Mouse (Mus musculus): ENCODE data around the gene Ppfia1. TPM values are rescaled to one million over a fixed set of nuclear protein-coding genes. Genes with fewer than 3 reads are reported as not detected.

Ppfia1 gene
- polyA plus RNA-seq, 1 experiment from 2014 or later: 27.6 TPM

DNA sequence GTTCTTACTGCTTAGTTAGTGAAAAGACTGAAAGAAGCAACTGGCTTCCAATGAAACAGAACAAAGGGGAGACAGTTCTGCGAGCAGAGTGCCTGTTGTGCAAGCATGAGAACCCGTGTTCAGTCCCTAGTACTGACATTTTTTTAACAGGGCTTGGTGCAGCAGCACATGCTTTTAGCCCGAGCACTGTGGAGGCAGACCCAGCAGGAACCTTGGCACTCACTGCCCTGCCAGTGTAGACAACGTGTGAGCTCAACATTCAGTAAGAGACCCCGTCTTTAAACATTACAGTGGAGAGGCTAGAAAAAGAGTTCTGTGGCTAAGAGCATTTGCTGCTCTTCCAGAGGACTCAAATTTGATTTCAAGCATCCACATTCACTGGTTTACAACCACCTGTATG lies 36.8 kb downstream of the Ppfia1 start:
- no peak overlapping the region for H3K4me2 ChIP-seq (ENCODE audit: low read length)
- H3K27ac ChIP-seq: no peak overlapping the region
- peaks cover 44% of the 10 kb centered on the region for H3K36me3 ChIP-seq (ENCODE audit: insufficient read depth, low read length)
- no peaks in the 10 kb centered on the region for H3K9me3 ChIP-seq (replicated peaks; ENCODE audit: low read length)
- no peak overlapping the region for H3K9ac ChIP-seq (ENCODE audit: low read depth, low read length)
- ATAC-seq (replicated peaks; ENCODE audit: low FRiP score, low read depth) (no peak), DNase-seq (ENCODE audit: low spot score) (no peak)
- H3K27me3 ChIP-seq (ENCODE audit: insufficient read depth, low read length): no peaks in the 10 kb centered on the region
- H3K4me1 ChIP-seq (replicated peaks; ENCODE audit: insufficient read depth, low read length): no peaks in the 10 kb centered on the region
- H3K4me3 ChIP-seq (replicated peaks; ENCODE audit: low read depth, low read length): no peak overlapping the region
- 92% methylated on average over 5 of the region's 5 CpGs for WGBS
- TF ChIP-seq CTCF (IDR thresholded peaks at IDR 0.05; ENCODE audit: low read depth): no peak

DNA sequence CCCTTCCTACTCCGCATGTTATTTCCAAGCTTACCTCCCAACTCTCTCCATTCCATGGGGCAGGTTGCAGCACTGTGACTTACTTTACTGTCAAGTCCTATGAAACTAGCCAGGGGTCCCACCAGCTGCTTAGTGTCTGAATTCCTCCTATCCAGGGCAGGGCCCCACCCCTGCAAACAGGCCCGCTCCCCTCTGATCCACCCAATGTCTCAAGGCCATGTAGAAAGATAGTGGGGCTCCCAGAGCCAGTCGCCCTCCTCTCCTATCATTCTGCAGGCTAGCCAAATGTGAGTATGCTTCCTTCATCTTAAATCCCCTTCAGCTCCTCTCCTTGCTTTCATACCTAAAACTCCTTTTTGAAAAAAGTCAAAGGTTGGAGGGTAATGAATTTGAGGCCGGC lies 44.4 kb downstream of the Ppfia1 start:
- DNase-seq (ENCODE audit: low spot score): no peak
- no peak for ATAC-seq (replicated peaks; ENCODE audit: low FRiP score, low read depth)
- no peak for TF ChIP-seq CTCF (IDR thresholded peaks at IDR 0.05; ENCODE audit: low read depth)
- no peak overlapping the region for H3K4me2 ChIP-seq (ENCODE audit: low read length)
- H3K27me3 ChIP-seq (ENCODE audit: insufficient read depth, low read length): no peaks in the 10 kb centered on the region
- H3K4me1 ChIP-seq (replicated peaks; ENCODE audit: insufficient read depth, low read length): no peaks in the 10 kb centered on the region
- peaks cover 75% of the 10 kb centered on the region for H3K36me3 ChIP-seq (ENCODE audit: insufficient read depth, low read length)
- no peak overlapping the region for H3K4me3 ChIP-seq (replicated peaks; ENCODE audit: low read depth, low read length)
- WGBS: 95% methylated on average over 4 of the region's 4 CpGs
- no peaks in the 10 kb centered on the region for H3K9me3 ChIP-seq (replicated peaks; ENCODE audit: low read length)
- H3K9ac ChIP-seq (ENCODE audit: low read depth, low read length): no peak overlapping the region
- H3K27ac ChIP-seq: no peak overlapping the region

DNA sequence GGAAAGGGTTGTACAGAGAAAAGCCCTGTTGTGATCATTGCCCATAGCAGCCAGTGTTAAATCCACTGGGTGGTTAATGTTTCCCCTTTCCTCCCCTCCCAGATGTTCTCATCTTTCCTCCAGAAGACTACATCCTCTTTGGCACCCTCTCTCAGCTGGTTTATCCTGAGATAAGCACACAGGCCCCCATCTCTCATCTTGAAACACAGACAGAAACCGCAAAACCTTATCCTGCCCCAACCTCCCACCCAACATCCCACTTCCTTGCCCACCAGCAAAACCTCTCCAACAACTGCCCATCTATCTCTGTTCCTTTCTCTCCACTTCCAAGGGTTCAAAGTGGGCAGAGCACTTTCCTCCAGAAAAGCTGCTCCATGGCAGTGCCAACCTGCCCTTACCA lies 46.7 kb downstream of the Ppfia1 start:
- Histone ChIP-seq H3K9me3 (replicated peaks; ENCODE audit: low read length) (no peaks in the 10 kb centered on the region), H3K36me3 (ENCODE audit: insufficient read depth, low read length) (peaks cover 79% of the 10 kb centered on the region), H3K9ac (ENCODE audit: low read depth, low read length) (no peak overlapping the region), H3K4me3 (replicated peaks; ENCODE audit: low read depth, low read length) (no peak overlapping the region), H3K4me1 (replicated peaks; ENCODE audit: insufficient read depth, low read length) (no peaks in the 10 kb centered on the region), H3K4me2 (ENCODE audit: low read length) (no peak overlapping the region), H3K27me3 (ENCODE audit: insufficient read depth, low read length) (no peaks in the 10 kb centered on the region), H3K27ac (no peak overlapping the region)
- DNase-seq (ENCODE audit: low spot score) (no peak), ATAC-seq (replicated peaks; ENCODE audit: low FRiP score, low read depth) (no peak)
- TF ChIP-seq CTCF (IDR thresholded peaks at IDR 0.05; ENCODE audit: low read depth): no peak
- WGBS: 96% methylated on average over 1 of the region's 1 CpGs

GRCm38 (mm10) chr7:144503959-144504358 lies 49.6 kb downstream of the Ppfia1 start:
- no peak for TF ChIP-seq CTCF (IDR thresholded peaks at IDR 0.05; ENCODE audit: low read depth)
- ATAC-seq (replicated peaks; ENCODE audit: low FRiP score, low read depth): no peak
- Histone ChIP-seq H3K27ac (no peak overlapping the region), H3K36me3 (ENCODE audit: insufficient read depth, low read length) (peaks cover 67% of the 10 kb centered on the region), H3K4me2 (ENCODE audit: low read length) (no peak overlapping the region), H3K9me3 (replicated peaks; ENCODE audit: low read length) (no peaks in the 10 kb centered on the region), H3K9ac (ENCODE audit: low read depth, low read length) (no peak overlapping the region), H3K27me3 (ENCODE audit: insufficient read depth, low read length) (no peaks in the 10 kb centered on the region), H3K4me1 (replicated peaks; ENCODE audit: insufficient read depth, low read length) (no peaks in the 10 kb centered on the region), H3K4me3 (replicated peaks; ENCODE audit: low read depth, low read length) (no peak overlapping the region)
- no peak for DNase-seq (ENCODE audit: low spot score)
- WGBS: 89% methylated on average over 4 of the region's 4 CpGs

DNA sequence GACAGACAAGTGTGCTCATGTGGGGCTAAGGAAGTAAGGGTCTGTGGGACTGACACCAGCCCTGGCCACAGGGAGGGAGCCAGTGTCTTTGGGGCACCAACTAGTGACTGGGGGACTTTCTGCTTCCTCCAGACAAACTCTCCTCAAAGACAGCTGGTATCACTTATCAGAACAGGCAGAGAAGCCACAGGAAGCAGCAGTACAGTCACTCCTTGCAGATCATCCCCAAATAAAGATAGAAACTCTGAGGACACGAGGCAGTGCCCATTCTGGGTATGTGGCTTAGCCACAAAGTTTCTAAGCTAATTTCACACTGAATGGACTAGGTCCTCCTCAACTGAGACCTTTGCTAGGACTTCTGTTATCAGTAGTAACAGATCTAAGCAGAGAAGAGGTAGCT lies 60.6 kb downstream of the Ppfia1 start:
- no peak for ATAC-seq (replicated peaks; ENCODE audit: low FRiP score, low read depth)
- no peak overlapping the region for H3K4me3 ChIP-seq (replicated peaks; ENCODE audit: low read depth, low read length)

GRCm38 (mm10) chr7:144490201-144490873 lies 63.2 kb downstream of the Ppfia1 start:
- 78% methylated on average over 8 of the region's 8 CpGs for WGBS
- ATAC-seq (replicated peaks; ENCODE audit: low FRiP score, low read depth) (no peak), DNase-seq (ENCODE audit: low spot score) (no peak)
- no peak for TF ChIP-seq CTCF (IDR thresholded peaks at IDR 0.05; ENCODE audit: low read depth)
- H3K9ac ChIP-seq (ENCODE audit: low read depth, low read length): no peak overlapping the region
- peaks cover 59% of the 10 kb centered on the region for H3K36me3 ChIP-seq (ENCODE audit: insufficient read depth, low read length)
- 0 out of 2 replicates have a peak overlapping the region, but pooled peaks have one; percentile 48 for H3K27ac ChIP-seq
- no peak overlapping the region for H3K4me3 ChIP-seq (replicated peaks; ENCODE audit: low read depth, low read length)
- H3K4me1 ChIP-seq (replicated peaks; ENCODE audit: insufficient read depth, low read length): no peaks in the 10 kb centered on the region
- H3K9me3 ChIP-seq (replicated peaks; ENCODE audit: low read length): no peaks in the 10 kb centered on the region
- no peak overlapping the region for H3K4me2 ChIP-seq (ENCODE audit: low read length)
- H3K27me3 ChIP-seq (ENCODE audit: insufficient read depth, low read length): no peaks in the 10 kb centered on the region

More for the DNA sequence above, 60.6 kb downstream of the Ppfia1 start:
- Histone ChIP-seq H3K36me3 (ENCODE audit: insufficient read depth, low read length) (peaks cover 70% of the 10 kb centered on the region), H3K4me1 (replicated peaks; ENCODE audit: insufficient read depth, low read length) (no peaks in the 10 kb centered on the region), H3K27me3 (ENCODE audit: insufficient read depth, low read length) (no peaks in the 10 kb centered on the region), H3K4me2 (ENCODE audit: low read length) (no peak overlapping the region), H3K9ac (ENCODE audit: low read depth, low read length) (no peak overlapping the region), H3K27ac (no peak overlapping the region), H3K9me3 (replicated peaks; ENCODE audit: low read length) (no peaks in the 10 kb centered on the region)
- no peak for DNase-seq (ENCODE audit: low spot score)
- 72% methylated on average over 1 of the region's 1 CpGs for WGBS
- no peak for TF ChIP-seq CTCF (IDR thresholded peaks at IDR 0.05; ENCODE audit: low read depth)

Data from kidney, postnatal 0 days (tissue).